Mouse (Mus musculus): ENCODE data around the gene Armc5. TPM values are rescaled to one million over a fixed set of nuclear protein-coding genes. Genes with fewer than 3 reads are reported as not detected.

Armc5 gene
- polyA plus RNA-seq, 1 experiment: 16.7 TPM

GRCm38 (mm10) chr7:128235481-128235880 lies 1.7 kb upstream of the Armc5 start:
- Histone ChIP-seq H3ac (ENCODE audit: control insufficient read depth, insufficient read length, low read depth) (no peak overlapping the region), H3K4me3 (ENCODE audit: insufficient read depth, poor library complexity, severe bottlenecking) (no peak overlapping the region), H3K79me2 (ENCODE audit: control insufficient read depth, insufficient read depth) (peaks cover 16% of the 10 kb centered on the region), H3K36me3 (ENCODE audit: control insufficient read depth, insufficient read depth) (peaks cover 5% of the 10 kb centered on the region), H3K79me3 (ENCODE audit: low read depth) (peaks cover 5% of the 10 kb centered on the region), H3K27me3 (ENCODE audit: control insufficient read depth, insufficient read depth, insufficient read length) (no peaks in the 10 kb centered on the region)
- TF ChIP-seq MAX (IDR thresholded peaks at IDR 0.05) (no peak), CEBPB (IDR thresholded peaks at IDR 0.05; ENCODE audit: low read depth) (no peak), CTCF (IDR thresholded peaks at IDR 0.05; ENCODE audit: control insufficient read depth, insufficient read depth, insufficient read length) (no peak), MYOG (IDR thresholded peaks at IDR 0.05; ENCODE audit: control insufficient read depth, extremely low read depth, insufficient read length) (no peak), USF1 (IDR thresholded peaks at IDR 0.05; ENCODE audit: low read depth) (no peak), MYOD1 (IDR thresholded peaks at IDR 0.05; ENCODE audit: control insufficient read depth, insufficient read length, low read depth) (no peak), FOSL1 (IDR thresholded peaks at IDR 0.05; ENCODE audit: insufficient read depth, low read length, poor library complexity, severe bottlenecking) (no peak)

GRCm38 (mm10) chr7:128236426-128236825 lies 716 bp upstream of the Armc5 start:
- H3K79me2 ChIP-seq (ENCODE audit: control insufficient read depth, insufficient read depth): peaks cover 16% of the 10 kb centered on the region
- peaks cover 12% of the 10 kb centered on the region for H3K36me3 ChIP-seq (ENCODE audit: control insufficient read depth, insufficient read depth)
- TF ChIP-seq CEBPB (IDR thresholded peaks at IDR 0.05; ENCODE audit: low read depth): no peak
- no peak for TF ChIP-seq MAX (IDR thresholded peaks at IDR 0.05)
- no peak for TF ChIP-seq MYOG (IDR thresholded peaks at IDR 0.05; ENCODE audit: control insufficient read depth, extremely low read depth, insufficient read length)
- TF ChIP-seq MYOD1 (IDR thresholded peaks at IDR 0.05; ENCODE audit: control insufficient read depth, insufficient read length, low read depth): no peak
- TF ChIP-seq FOSL1 (IDR thresholded peaks at IDR 0.05; ENCODE audit: insufficient read depth, low read length, poor library complexity, severe bottlenecking): no peak
- no peak for TF ChIP-seq USF1 (IDR thresholded peaks at IDR 0.05; ENCODE audit: low read depth)
- TF ChIP-seq CTCF (IDR thresholded peaks at IDR 0.05; ENCODE audit: control insufficient read depth, insufficient read depth, insufficient read length): no peak
- peaks cover 5% of the 10 kb centered on the region for H3K79me3 ChIP-seq (ENCODE audit: low read depth)
- H3K27me3 ChIP-seq (ENCODE audit: control insufficient read depth, insufficient read depth, insufficient read length): no peaks in the 10 kb centered on the region
- H3K4me3 ChIP-seq (ENCODE audit: insufficient read depth, poor library complexity, severe bottlenecking): no peak overlapping the region
- H3ac ChIP-seq (ENCODE audit: control insufficient read depth, insufficient read length, low read depth): no peak overlapping the region

- peak overlapping the region; percentile 62 for H3ac ChIP-seq (ENCODE audit: control insufficient read depth, insufficient read length, low read depth)
- H3K27me3 ChIP-seq (ENCODE audit: control insufficient read depth, insufficient read depth, insufficient read length): no peaks in the 10 kb centered on the region
- peaks cover 12% of the 10 kb centered on the region for H3K36me3 ChIP-seq (ENCODE audit: control insufficient read depth, insufficient read depth)
- H3K79me2 ChIP-seq (ENCODE audit: control insufficient read depth, insufficient read depth): peaks cover 16% of the 10 kb centered on the region
- TF ChIP-seq USF1 (IDR thresholded peaks at IDR 0.05; ENCODE audit: low read depth) (no peak), MYOG (IDR thresholded peaks at IDR 0.05; ENCODE audit: control insufficient read depth, extremely low read depth, insufficient read length) (no peak), CTCF (IDR thresholded peaks at IDR 0.05; ENCODE audit: control insufficient read depth, insufficient read depth, insufficient read length) (no peak), FOSL1 (IDR thresholded peaks at IDR 0.05; ENCODE audit: insufficient read depth, low read length, poor library complexity, severe bottlenecking) (no peak), MYOD1 (IDR thresholded peaks at IDR 0.05; ENCODE audit: control insufficient read depth, insufficient read length, low read depth) (no peak), MAX (IDR thresholded peaks at IDR 0.05) (no peak), CEBPB (IDR thresholded peaks at IDR 0.05; ENCODE audit: low read depth) (no peak)
- H3K4me3 ChIP-seq (ENCODE audit: insufficient read depth, poor library complexity, severe bottlenecking): peak overlapping the region; percentile 79
- H3K79me3 ChIP-seq (ENCODE audit: low read depth): peaks cover 5% of the 10 kb centered on the region
Measured at GRCm38 (mm10) chr7:128237593-128237926, 418 bp downstream of the Armc5 start.

GRCm38 (mm10) chr7:128237927-128238778 lies 1.0 kb downstream of the Armc5 start, which contains the start of gene 9130023H24Rik:
9130023H24Rik (minus strand) TSS chr7:128238031.
- Histone ChIP-seq H3K27me3 (ENCODE audit: control insufficient read depth, insufficient read depth, insufficient read length) (no peaks in the 10 kb centered on the region), H3K79me3 (ENCODE audit: low read depth) (peaks cover 5% of the 10 kb centered on the region), H3K36me3 (ENCODE audit: control insufficient read depth, insufficient read depth) (peaks cover 16% of the 10 kb centered on the region), H3K4me3 (ENCODE audit: insufficient read depth, poor library complexity, severe bottlenecking) (peak within 1 kb of the TSS; percentile 79), H3K79me2 (ENCODE audit: control insufficient read depth, insufficient read depth) (peaks cover 16% of the 10 kb centered on the region), H3ac (ENCODE audit: control insufficient read depth, insufficient read length, low read depth) (peak within 1 kb of the TSS; percentile 92)
- TF ChIP-seq CEBPB (IDR thresholded peaks at IDR 0.05; ENCODE audit: low read depth) (peak; percentile 31), USF1 (IDR thresholded peaks at IDR 0.05; ENCODE audit: low read depth) (no peak), MAX (IDR thresholded peaks at IDR 0.05) (peak; percentile 32)

- peaks cover 16% of the 10 kb centered on the region for H3K79me2 ChIP-seq (ENCODE audit: control insufficient read depth, insufficient read depth)
- TF ChIP-seq FOSL1 (IDR thresholded peaks at IDR 0.05; ENCODE audit: insufficient read depth, low read length, poor library complexity, severe bottlenecking) (no peak), MYOG (IDR thresholded peaks at IDR 0.05; ENCODE audit: control insufficient read depth, extremely low read depth, insufficient read length) (no peak), CEBPB (IDR thresholded peaks at IDR 0.05; ENCODE audit: low read depth) (peak; percentile 76)
Measured at GRCm38 (mm10) chr7:128238991-128239390, 1.8 kb downstream of the Armc5 start.

More at GRCm38 (mm10) chr7:128238991-128239390, 1.8 kb downstream of the Armc5 start:
- Histone ChIP-seq H3K4me3 (ENCODE audit: insufficient read depth, poor library complexity, severe bottlenecking) (no peak overlapping the region), H3ac (ENCODE audit: control insufficient read depth, insufficient read length, low read depth) (no peak overlapping the region), H3K79me3 (ENCODE audit: low read depth) (peaks cover 5% of the 10 kb centered on the region), H3K27me3 (ENCODE audit: control insufficient read depth, insufficient read depth, insufficient read length) (no peaks in the 10 kb centered on the region), H3K36me3 (ENCODE audit: control insufficient read depth, insufficient read depth) (peaks cover 16% of the 10 kb centered on the region)

Measured in C2C12 (cell line).